Mouse (Mus musculus) neural tube, embryonic 12.5 days (tissue): ENCODE measurements around the gene Ankar. TPM values are rescaled to one million over a fixed set of nuclear protein-coding genes. Genes with fewer than 3 reads are reported as not detected.

ENCODE experiments used
- ATAC-seq: fragments of 200-750 bp; cut with Nextera tagmentation; 2 replicates; pipeline ENCODE4 v1.8.0; 2017; ENCODE audit warnings: low read depth, mild to moderate bottlenecking, moderate TSS enrichment, moderate library complexity; ENCODE audit not compliant: low FRiP score
- H3K27ac ChIP-seq: fragments of 300-500 bp; sonication (generic); 2 replicates; pipeline ENCODE4 v1.5.1; 2016
- H3K27me3 ChIP-seq: fragments of 300-500 bp; sonication (generic); replicated peaks from 2 replicates; pipeline ENCODE4 v1.6.1; 2016; ENCODE audit warnings: mild to moderate bottlenecking
- H3K36me3 ChIP-seq: fragments of 300-500 bp; sonication (generic); 2 replicates; pipeline ENCODE4 v1.6.1; 2016; ENCODE audit warnings: mild to moderate bottlenecking
- H3K4me1 ChIP-seq: fragments of 300-500 bp; sonication (generic); 2 replicates; pipeline ENCODE4 v1.6.1; 2016
- H3K4me2 ChIP-seq: fragments of 300-500 bp; sonication (generic); replicated peaks from 2 replicates; pipeline ENCODE4 v1.6.1; 2016; ENCODE audit warnings: mild to moderate bottlenecking
- H3K4me3 ChIP-seq: fragments of 300-500 bp; sonication (generic); 2 replicates; pipeline ENCODE4 v1.5.1; 2016
- H3K9ac ChIP-seq: fragments of 300-500 bp; sonication (generic); 2 replicates; pipeline ENCODE4 v1.6.1; 2016; ENCODE audit warnings: mild to moderate bottlenecking
- H3K9me3 ChIP-seq: fragments of 300-500 bp; sonication (generic); 2 replicates; pipeline ENCODE4 v1.6.1; 2016; ENCODE audit warnings: mild to moderate bottlenecking
- WGBS: fragments of 180-500 bp; shearing (Covaris S2); methylation state at CpG from one replicate; pipeline ENCODE4 v1.1.7; 2016; 5-methylcytosine and 5-hydroxymethylcytosine counted together
- polyA plus RNA-seq: library from polyadenylated mRNA; unstranded; fragments of >200 nt; fragmentation: Nextera tagmentation; extraction: Ambion mirVana; gene quantifications from 2 replicates; pipeline ENCODE4 v1.2.1, GENCODE M21; 2016

Ankar gene
- polyA plus RNA-seq, 1 experiment from 2014 or later: not detected

- H3K27me3 ChIP-seq: no peaks in the 10 kb centered on the region
- no peaks in the 10 kb centered on the region for H3K4me1 ChIP-seq
- H3K4me2 ChIP-seq: no peak overlapping the region
- H3K27ac ChIP-seq: no peak overlapping the region
- no peak overlapping the region for H3K4me3 ChIP-seq
- ATAC-seq: no peak
- no peak overlapping the region for H3K9ac ChIP-seq
- 67% methylated on average over 4 of the region's 4 CpGs for WGBS
- H3K9me3 ChIP-seq: no peaks in the 10 kb centered on the region
- no peaks in the 10 kb centered on the region for H3K36me3 ChIP-seq
These were observed 1.7 kb downstream of the Ankar start for GRCm38 (mm10) chr1:72698651-72699050.

GRCm38 (mm10) chr1:72696256-72696655 lies 4.1 kb downstream of the Ankar start:
- no peaks in the 10 kb centered on the region for H3K9me3 ChIP-seq
- H3K4me2 ChIP-seq: no peak overlapping the region
- no peak overlapping the region for H3K27ac ChIP-seq
- H3K27me3 ChIP-seq: no peaks in the 10 kb centered on the region
- H3K4me1 ChIP-seq: no peaks in the 10 kb centered on the region
- no peaks in the 10 kb centered on the region for H3K36me3 ChIP-seq
- 52% methylated on average over 3 of the region's 3 CpGs for WGBS
- no peak overlapping the region for H3K4me3 ChIP-seq
- no peak overlapping the region for H3K9ac ChIP-seq
- ATAC-seq: no peak

GRCm38 (mm10) chr1:72673070-72673469 lies 27.3 kb downstream of the Ankar start:
- Histone ChIP-seq H3K4me3 (no peak overlapping the region), H3K36me3 (no peaks in the 10 kb centered on the region), H3K4me2 (no peak overlapping the region), H3K4me1 (no peaks in the 10 kb centered on the region), H3K9me3 (no peaks in the 10 kb centered on the region), H3K9ac (no peak overlapping the region), H3K27ac (no peak overlapping the region), H3K27me3 (no peaks in the 10 kb centered on the region)
- ATAC-seq: no peak
- 64% methylated on average over 3 of the region's 3 CpGs for WGBS

GRCm38 (mm10) chr1:72640658-72641410 lies 59.5 kb downstream of the Ankar start:
- H3K4me3 ChIP-seq: peak overlapping the region; percentile 22
- no peaks in the 10 kb centered on the region for H3K36me3 ChIP-seq
- no peaks in the 10 kb centered on the region; the same call in 1 of the 2 replicates for H3K4me1 ChIP-seq
- ATAC-seq: peak; percentile 68
- no peaks in the 10 kb centered on the region for H3K9me3 ChIP-seq
- WGBS: 42% methylated on average over 49 of the region's 49 CpGs
- H3K27ac ChIP-seq: no peak overlapping the region
- no peak overlapping the region for H3K9ac ChIP-seq
- no peaks in the 10 kb centered on the region for H3K27me3 ChIP-seq
- H3K4me2 ChIP-seq: peak overlapping the region; percentile 53

- no peak for ATAC-seq
- no peaks in the 10 kb centered on the region for H3K27me3 ChIP-seq
- no peaks in the 10 kb centered on the region for H3K9me3 ChIP-seq
- no peak overlapping the region for H3K4me3 ChIP-seq
- WGBS: 26% methylated on average over 5 of the region's 5 CpGs
- no peaks in the 10 kb centered on the region for H3K4me1 ChIP-seq
- no peak overlapping the region for H3K27ac ChIP-seq
- H3K36me3 ChIP-seq: peaks cover 36% of the 10 kb centered on the region
- H3K4me2 ChIP-seq: no peak overlapping the region
- no peak overlapping the region for H3K9ac ChIP-seq
These were observed 65.2 kb downstream of the Ankar start for GRCm38 (mm10) chr1:72635221-72635620.

GRCm38 (mm10) chr1:72612172-72612571 lies 88.2 kb downstream of the Ankar start:
- no peaks in the 10 kb centered on the region for H3K9me3 ChIP-seq
- no peak overlapping the region for H3K4me3 ChIP-seq
- no peaks in the 10 kb centered on the region for H3K27me3 ChIP-seq
- ATAC-seq: no peak
- no peak overlapping the region for H3K4me2 ChIP-seq
- peaks cover 60% of the 10 kb centered on the region for H3K36me3 ChIP-seq
- WGBS: 91% methylated on average over 6 of the region's 6 CpGs
- H3K9ac ChIP-seq: no peak overlapping the region
- no peak overlapping the region for H3K27ac ChIP-seq
- peaks cover 7% of the 10 kb centered on the region; the same call in 1 of the 2 replicates for H3K4me1 ChIP-seq

- H3K4me1 ChIP-seq: peaks cover 14% of the 10 kb centered on the region
- 71% methylated on average over 23 of the region's 23 CpGs for WGBS
These were observed 90.2 kb downstream of the Ankar start for GRCm38 (mm10) chr1:72609887-72610877.

GRCm38 (mm10) chr1:72609129-72609528 lies 91.2 kb downstream of the Ankar start:
- WGBS: 80% methylated on average over 10 of the region's 10 CpGs
- H3K4me1 ChIP-seq: peaks cover 14% of the 10 kb centered on the region
- ATAC-seq: no peak
- no peak overlapping the region for H3K4me2 ChIP-seq
- H3K27ac ChIP-seq: no peak overlapping the region
- no peak overlapping the region for H3K9ac ChIP-seq
- no peak overlapping the region for H3K4me3 ChIP-seq
- no peaks in the 10 kb centered on the region for H3K27me3 ChIP-seq
- no peaks in the 10 kb centered on the region for H3K9me3 ChIP-seq
- H3K36me3 ChIP-seq: peaks cover 34% of the 10 kb centered on the region

More at GRCm38 (mm10) chr1:72609887-72610877, 90.2 kb downstream of the Ankar start:
- ATAC-seq: peak; percentile 80
- Histone ChIP-seq H3K27me3 (no peaks in the 10 kb centered on the region), H3K4me3 (no peak overlapping the region), H3K9me3 (no peaks in the 10 kb centered on the region), H3K9ac (no peak overlapping the region), H3K27ac (no peak overlapping the region), H3K36me3 (peaks cover 42% of the 10 kb centered on the region), H3K4me2 (no peak overlapping the region)

- no peak overlapping the region for H3K9ac ChIP-seq
- H3K4me1 ChIP-seq: peaks cover 14% of the 10 kb centered on the region
- no peaks in the 10 kb centered on the region for H3K27me3 ChIP-seq
- no peak overlapping the region for H3K4me2 ChIP-seq
- no peaks in the 10 kb centered on the region for H3K9me3 ChIP-seq
- H3K27ac ChIP-seq: no peak overlapping the region
- ATAC-seq: peak; percentile 18; the same call in 1 of the 2 replicates
- H3K4me3 ChIP-seq: no peak overlapping the region
- 39% methylated on average over 12 of the region's 12 CpGs for WGBS
- H3K36me3 ChIP-seq: peaks cover 22% of the 10 kb centered on the region
These were observed 94.1 kb downstream of the Ankar start for GRCm38 (mm10) chr1:72606186-72606673.

GRCm38 (mm10) chr1:72602803-72603202 lies 97.6 kb downstream of the Ankar start:
- peaks cover 7% of the 10 kb centered on the region for H3K4me1 ChIP-seq
- WGBS: 92% methylated on average over 5 of the region's 5 CpGs
- no peak overlapping the region for H3K9ac ChIP-seq
- peaks cover 46% of the 10 kb centered on the region for H3K36me3 ChIP-seq
- H3K4me3 ChIP-seq: no peak overlapping the region
- H3K27ac ChIP-seq: no peak overlapping the region
- no peaks in the 10 kb centered on the region for H3K9me3 ChIP-seq
- no peak overlapping the region for H3K4me2 ChIP-seq
- no peaks in the 10 kb centered on the region for H3K27me3 ChIP-seq
- no peak for ATAC-seq

- no peak overlapping the region for H3K27ac ChIP-seq
- no peaks in the 10 kb centered on the region for H3K27me3 ChIP-seq
- no peak overlapping the region for H3K4me2 ChIP-seq
- no peaks in the 10 kb centered on the region for H3K9me3 ChIP-seq
- H3K4me3 ChIP-seq: no peak overlapping the region
- peaks cover 52% of the 10 kb centered on the region for H3K36me3 ChIP-seq
- no peak overlapping the region for H3K9ac ChIP-seq
- WGBS: 84% methylated on average over 5 of the region's 5 CpGs
- no peak for ATAC-seq
- H3K4me1 ChIP-seq: peaks cover 7% of the 10 kb centered on the region
These were observed 98.2 kb downstream of the Ankar start for GRCm38 (mm10) chr1:72602186-72602585.

- Histone ChIP-seq H3K4me3 (no peak overlapping the region), H3K9ac (no peak overlapping the region), H3K27me3 (no peaks in the 10 kb centered on the region), H3K4me1 (peaks cover 5% of the 10 kb centered on the region), H3K4me2 (no peak overlapping the region), H3K9me3 (no peaks in the 10 kb centered on the region), H3K27ac (no peak overlapping the region), H3K36me3 (peaks cover 62% of the 10 kb centered on the region)
- 94% methylated on average over 7 of the region's 7 CpGs for WGBS
- no peak for ATAC-seq
These were observed 99.1 kb downstream of the Ankar start for GRCm38 (mm10) chr1:72601233-72601632.
